Mouse (Mus musculus) midbrain, embryonic 12.5 days (tissue): ENCODE results near the gene Aff4. TPM values are rescaled to one million over a fixed set of nuclear protein-coding genes. Genes with fewer than 3 reads are reported as not detected.
"Not testable (repeated sequence)": the region's sequence is repeated elsewhere in the genome, so short reads cannot be mapped to it uniquely, and the experiment has no call there.

Experiments
- ATAC-seq: fragments of 200-750 bp; cut with Nextera tagmentation; 2 replicates; pipeline ENCODE4 v1.8.0; 2017; ENCODE audit warnings: low read depth, moderate TSS enrichment, moderate library complexity; ENCODE audit not compliant: low FRiP score
- H3K27ac ChIP-seq: fragments of 300-500 bp; sonication (generic); replicated peaks from 2 replicates; pipeline ENCODE4 v1.5.1; 2016; ENCODE audit warnings: mild to moderate bottlenecking
- H3K27me3 ChIP-seq: fragments of 300-500 bp; sonication (generic); 2 replicates; pipeline ENCODE4 v1.6.1; 2016; ENCODE audit warnings: mild to moderate bottlenecking
- H3K36me3 ChIP-seq: fragments of 300-500 bp; sonication (generic); 2 replicates; pipeline ENCODE4 v1.6.1; 2016
- H3K4me1 ChIP-seq: fragments of 300-500 bp; sonication (generic); 2 replicates; pipeline ENCODE4 v1.6.1; 2016
- H3K4me2 ChIP-seq: fragments of 300-500 bp; sonication (generic); replicated peaks from 2 replicates; pipeline ENCODE4 v1.6.1; 2016; ENCODE audit warnings: mild to moderate bottlenecking, moderate library complexity
- H3K4me3 ChIP-seq: fragments of 300-500 bp; sonication (generic); 2 replicates; pipeline ENCODE4 v1.5.1; 2016; ENCODE audit warnings: mild to moderate bottlenecking
- H3K9ac ChIP-seq: fragments of 300-500 bp; sonication (generic); replicated peaks from 2 replicates; pipeline ENCODE4 v1.6.1; 2016; ENCODE audit warnings: mild to moderate bottlenecking, moderate library complexity
- H3K9me3 ChIP-seq: fragments of 300-500 bp; sonication (generic); 2 replicates; pipeline ENCODE4 v1.6.1; 2016; ENCODE audit warnings: mild to moderate bottlenecking
- whole genome bisulfite sequencing: fragments of 180-500 bp; shearing (Covaris S2); methylation state at CpG from one replicate; pipeline ENCODE4 v1.1.7; 2016; 5-methylcytosine and 5-hydroxymethylcytosine counted together
- polyA plus RNA-seq: library from polyadenylated mRNA; unstranded; fragments of >200 nt; fragmentation: Nextera tagmentation; extraction: Ambion mirVana; gene quantifications from 2 replicates; pipeline ENCODE4 v1.2.1, GENCODE M21; 2016

Aff4 gene
- 77.4 and 98.0 TPM in 2 replicates for polyA plus RNA-seq

DNA sequence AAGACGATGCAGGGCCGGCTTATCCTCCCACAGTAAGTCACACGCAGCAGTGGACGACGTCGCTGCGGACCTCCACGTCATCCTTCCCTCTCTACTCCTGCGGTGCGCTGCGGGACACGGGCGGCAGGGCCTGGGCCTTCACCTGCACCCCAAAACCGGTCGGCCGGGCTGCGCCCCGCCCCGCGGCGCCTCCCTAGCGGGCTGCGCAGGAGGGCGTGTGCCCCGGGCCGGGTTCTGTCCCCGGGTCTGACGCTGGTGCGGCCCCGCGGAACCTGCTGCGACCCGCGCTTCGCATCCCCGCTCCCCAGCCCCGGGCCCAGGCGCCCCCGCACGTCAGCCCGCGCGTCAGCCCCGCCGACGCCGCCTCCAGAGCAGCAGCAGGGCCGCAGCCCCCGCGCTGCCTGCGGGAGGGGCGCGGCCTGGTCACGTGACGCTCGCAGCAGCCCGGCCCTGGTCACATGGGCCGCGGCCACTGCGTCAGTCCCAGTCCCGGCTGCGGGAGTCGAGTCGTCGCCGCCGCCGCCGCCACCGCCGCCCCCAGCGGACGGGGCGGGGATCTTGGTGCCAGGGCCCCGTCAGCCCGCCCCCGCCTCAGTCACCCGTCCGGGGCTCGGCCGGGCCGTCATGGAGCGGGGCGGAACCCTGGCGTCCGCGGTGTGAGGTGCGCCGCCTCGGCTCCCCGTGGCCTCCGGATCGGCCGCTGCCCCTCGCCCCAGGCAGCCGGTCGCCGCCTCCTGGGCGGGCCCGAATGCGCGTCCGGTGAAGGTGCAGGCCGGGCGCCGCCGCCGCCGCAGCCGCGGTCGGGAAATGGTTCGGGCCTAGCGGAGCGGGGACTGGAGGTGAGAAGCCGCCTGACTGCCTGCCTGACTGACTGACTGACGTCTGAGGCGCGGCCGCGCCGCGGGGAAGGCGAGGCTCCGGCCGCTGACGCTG lies at the start of gene Aff4:
Gene Aff4, plus strand, starts transcription at position 543 of the 933 bp plus-strand sequence.
- Histone ChIP-seq H3K4me3 (peak within 1 kb of the TSS; percentile 96), H3K9me3 (no peaks in the 10 kb centered on the region), H3K36me3 (no peaks in the 10 kb centered on the region), H3K9ac (peak within 1 kb of the TSS; percentile 97), H3K27ac (peak within 1 kb of the TSS; percentile 98), H3K4me2 (peak within 1 kb of the TSS; percentile 87), H3K4me1 (peaks cover 10% of the 10 kb centered on the region), H3K27me3 (no peaks in the 10 kb centered on the region)
- ATAC-seq, result peak; percentile 96
- WGBS, result under 1% methylated on average over 90 of the region's 127 CpGs

DNA sequence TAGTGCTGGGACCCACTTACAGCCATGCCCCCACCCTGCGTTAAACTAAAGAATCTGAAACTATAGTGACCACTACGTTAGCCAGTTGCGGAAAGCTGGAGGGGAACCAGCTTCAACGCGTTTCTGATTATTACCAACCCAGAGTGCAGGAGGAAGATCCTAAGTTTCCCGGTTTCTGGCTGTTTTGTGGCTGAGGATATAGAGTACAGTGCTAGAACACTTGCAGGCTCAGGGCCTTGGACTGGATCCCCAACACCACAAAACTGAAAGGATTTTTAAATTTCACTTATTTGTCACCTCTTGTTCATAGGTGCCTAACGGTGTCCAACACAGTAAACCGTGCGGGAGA lies 49.5 kb upstream of the Aff4 start:
- Histone ChIP-seq H3K27me3 (no peaks in the 10 kb centered on the region), H3K4me2 (peak overlapping the region; percentile 90), H3K9ac (peak overlapping the region; percentile 98), H3K27ac (peak overlapping the region; percentile 97), H3K9me3 (no peaks in the 10 kb centered on the region), H3K4me1 (peaks cover 30% of the 10 kb centered on the region), H3K4me3 (peak overlapping the region; percentile 99), H3K36me3 (no peaks in the 10 kb centered on the region)
- no peak for ATAC-seq
- 54% methylated on average over 9 of the region's 9 CpGs for WGBS

DNA sequence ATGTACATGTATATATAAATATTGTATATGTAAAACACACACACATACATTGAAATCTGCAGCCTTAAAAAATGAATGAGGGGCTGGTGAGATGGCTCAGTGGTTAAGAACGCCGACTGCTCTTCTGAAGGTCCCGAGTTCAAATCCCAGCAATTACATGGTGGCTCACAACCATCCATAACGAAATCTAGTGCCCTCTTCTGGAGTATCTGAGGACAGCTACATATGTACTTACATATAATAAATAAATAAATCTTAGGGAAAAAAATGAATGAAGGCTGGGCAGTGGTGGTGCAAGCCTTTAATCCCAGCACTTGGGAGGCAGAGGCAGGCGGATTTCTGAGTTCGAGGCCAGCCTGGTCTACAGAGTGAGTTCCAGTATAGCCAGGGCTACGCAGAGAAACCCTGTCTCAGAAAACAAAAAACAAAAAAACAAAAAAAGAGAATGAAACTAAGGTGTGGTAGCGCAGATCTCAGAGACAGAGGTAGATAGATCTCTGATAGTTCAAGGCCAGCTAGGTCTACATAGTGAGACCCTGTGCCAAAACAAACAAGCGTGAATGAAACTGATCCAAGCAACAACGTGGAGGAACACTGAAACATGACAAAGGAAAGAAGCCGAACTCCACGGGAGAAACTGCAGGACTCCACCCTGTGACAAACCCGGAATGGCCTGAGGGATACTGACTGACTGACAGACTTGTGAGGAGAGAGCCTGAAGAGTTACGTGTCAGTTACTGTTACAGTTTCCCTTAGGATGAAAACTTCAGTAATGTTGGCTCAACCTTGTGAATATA lies 46.4 kb upstream of the Aff4 start:
- no peak overlapping the region for H3K27ac ChIP-seq
- H3K4me3 ChIP-seq, result no peak overlapping the region
- 87% methylated on average over 14 of the region's 14 CpGs for WGBS

DNA sequence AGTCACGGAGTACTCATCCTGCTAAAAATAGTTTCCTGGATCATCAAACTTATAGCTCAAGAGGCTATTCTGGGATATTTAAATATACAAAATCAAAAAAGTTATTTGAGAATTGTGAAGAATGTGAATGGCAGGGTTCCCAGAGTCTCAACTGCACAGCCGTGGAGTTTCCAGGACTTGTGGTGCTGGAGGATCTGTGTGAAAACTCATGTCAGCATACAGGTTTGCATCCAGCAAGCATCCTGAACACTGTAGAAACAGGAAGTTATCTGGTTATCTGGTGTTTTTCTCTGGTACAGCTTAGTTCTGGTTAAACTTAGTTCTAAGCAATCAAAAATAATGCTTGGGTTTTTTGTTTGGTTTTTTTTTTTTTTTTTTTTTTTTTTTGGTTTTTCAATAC lies 43.7 kb upstream of the Aff4 start:
- Histone ChIP-seq H3K36me3 (no peaks in the 10 kb centered on the region), H3K4me3 (no peak overlapping the region), H3K4me2 (no peak overlapping the region), H3K27ac (no peak overlapping the region), H3K27me3 (no peaks in the 10 kb centered on the region), H3K9ac (no peak overlapping the region), H3K4me1 (no peaks in the 10 kb centered on the region), H3K9me3 (no peaks in the 10 kb centered on the region)
- no peak for ATAC-seq
- whole genome bisulfite sequencing, result 86% methylated on average over 2 of the region's 2 CpGs

More for the DNA sequence above, 46.4 kb upstream of the Aff4 start:
- H3K36me3 ChIP-seq, result no peaks in the 10 kb centered on the region
- peaks cover 8% of the 10 kb centered on the region for H3K4me1 ChIP-seq
- ATAC-seq, result no peak
- H3K9me3 ChIP-seq, result no peaks in the 10 kb centered on the region
- no peaks in the 10 kb centered on the region for H3K27me3 ChIP-seq
- H3K9ac ChIP-seq, result no peak overlapping the region
- no peak overlapping the region for H3K4me2 ChIP-seq

DNA sequence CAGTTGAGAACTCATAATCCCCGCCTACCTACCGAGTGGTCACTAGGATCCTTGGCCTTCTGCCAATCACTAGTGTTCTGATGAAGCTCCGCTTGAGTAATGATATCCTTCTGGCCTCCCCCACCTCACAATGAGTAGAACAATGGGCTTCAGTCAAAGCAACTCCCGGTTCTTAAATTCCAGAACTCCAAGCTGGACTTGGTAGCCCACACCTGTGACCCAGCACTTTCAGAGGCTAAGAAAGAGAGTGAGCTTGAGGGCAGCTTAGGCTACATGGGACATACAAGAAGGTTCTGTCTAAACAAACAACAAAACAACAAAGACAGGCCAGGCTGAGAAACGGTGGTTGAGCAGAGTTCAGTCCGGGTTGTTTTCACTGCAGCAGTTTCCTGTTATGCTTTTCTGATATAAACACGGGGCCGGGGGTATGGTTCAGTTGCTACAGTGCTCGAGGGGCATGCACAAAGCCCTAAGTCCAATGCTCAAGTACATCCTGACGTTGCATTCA lies 43.0 kb upstream of the Aff4 start:
- no peak overlapping the region for H3K9ac ChIP-seq
- no peaks in the 10 kb centered on the region for H3K27me3 ChIP-seq
- H3K4me1 ChIP-seq, result no peaks in the 10 kb centered on the region
- WGBS, result 80% methylated on average over 10 of the region's 10 CpGs
- no peaks in the 10 kb centered on the region for H3K9me3 ChIP-seq
- H3K4me3 ChIP-seq, result no peak overlapping the region
- H3K4me2 ChIP-seq, result no peak overlapping the region
- no peaks in the 10 kb centered on the region for H3K36me3 ChIP-seq
- no peak overlapping the region for H3K27ac ChIP-seq
- no peak for ATAC-seq

DNA sequence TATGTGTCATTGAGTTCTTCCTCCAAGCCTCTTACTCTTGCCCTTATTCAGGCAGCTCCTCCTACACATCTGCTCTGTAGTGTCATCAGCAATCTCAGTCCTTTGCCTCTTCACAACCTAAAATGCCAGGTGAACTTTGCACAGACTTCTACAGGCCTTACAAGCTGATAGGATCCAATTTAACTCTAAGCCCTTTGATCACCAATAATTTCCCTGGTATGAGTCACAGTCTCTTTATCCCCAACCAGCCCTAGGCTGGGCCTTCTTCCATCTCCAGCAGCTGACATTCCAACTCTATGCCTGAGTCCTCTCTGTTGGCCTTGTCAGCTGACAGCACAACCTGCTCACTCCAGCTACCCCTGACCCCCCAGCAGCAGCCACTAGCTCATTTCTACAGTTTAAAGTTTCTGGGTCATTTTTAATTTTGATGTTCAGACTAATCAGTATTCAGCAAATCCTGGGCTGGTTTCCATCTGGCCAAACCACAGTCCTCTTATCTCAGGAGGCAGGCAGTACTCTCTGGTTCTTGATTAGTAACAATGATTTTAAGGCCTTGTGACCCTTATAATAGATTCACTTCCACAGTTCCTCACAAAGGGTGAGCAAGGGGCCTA lies 42.3 kb upstream of the Aff4 start:
- no peak for ATAC-seq
- Histone ChIP-seq H3K4me2 (no peak overlapping the region), H3K9ac (no peak overlapping the region), H3K27me3 (no peaks in the 10 kb centered on the region), H3K27ac (no peak overlapping the region), H3K4me3 (no peak overlapping the region), H3K4me1 (no peaks in the 10 kb centered on the region), H3K9me3 (no peaks in the 10 kb centered on the region), H3K36me3 (no peaks in the 10 kb centered on the region)

DNA sequence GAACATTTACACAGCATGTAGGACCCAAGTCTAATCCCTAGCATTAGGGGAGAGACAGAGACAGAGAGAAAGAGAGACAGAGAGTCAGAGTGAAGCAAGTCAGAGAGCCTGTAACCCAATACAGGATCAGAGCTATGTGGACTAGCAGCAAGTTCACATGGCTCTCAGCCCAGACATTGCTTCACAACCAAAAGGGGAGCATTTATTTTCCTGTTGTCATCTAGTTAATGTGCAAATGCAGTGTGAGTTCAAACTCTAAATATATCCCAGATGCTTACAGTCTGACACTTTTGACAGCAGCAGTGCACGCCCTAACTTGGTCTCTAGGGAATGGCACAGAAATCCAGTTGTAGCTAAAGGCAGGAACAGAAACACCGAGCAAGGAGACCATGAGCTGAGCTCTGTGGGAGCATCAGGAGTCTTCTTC lies 41.7 kb upstream of the Aff4 start:
- no peaks in the 10 kb centered on the region for H3K27me3 ChIP-seq
- H3K27ac ChIP-seq, result no peak overlapping the region
- no peaks in the 10 kb centered on the region for H3K4me1 ChIP-seq
- H3K9me3 ChIP-seq, result no peaks in the 10 kb centered on the region
- no peak overlapping the region for H3K4me2 ChIP-seq
- no peak overlapping the region for H3K4me3 ChIP-seq
- H3K36me3 ChIP-seq, result no peaks in the 10 kb centered on the region
- ATAC-seq, result no peak
- H3K9ac ChIP-seq, result no peak overlapping the region
- 79% methylated on average over 2 of the region's 2 CpGs for WGBS

DNA sequence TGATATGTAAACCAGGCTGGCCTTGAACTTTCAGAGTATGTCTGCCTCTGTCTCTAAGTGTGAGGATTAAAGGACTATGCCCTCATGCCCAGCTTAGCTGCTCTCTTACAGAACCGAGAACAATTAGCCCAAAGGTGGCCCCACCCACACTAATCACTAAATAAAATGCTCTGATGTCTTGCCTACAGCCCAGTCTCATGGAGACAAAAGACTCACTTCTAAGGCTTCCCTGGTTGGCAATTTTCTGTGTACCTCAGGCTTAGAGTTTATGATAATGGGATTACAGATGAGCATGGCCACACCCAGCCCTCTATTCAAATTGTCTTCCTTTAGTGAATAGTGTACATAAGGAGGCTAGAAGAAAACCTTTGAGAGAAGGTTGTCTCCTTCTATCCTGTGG lies 39.2 kb upstream of the Aff4 start:
- no peak for ATAC-seq
- Histone ChIP-seq H3K4me1 (no peaks in the 10 kb centered on the region), H3K4me3 (no peak overlapping the region), H3K9ac (no peak overlapping the region), H3K9me3 (no peaks in the 10 kb centered on the region), H3K27ac (no peak overlapping the region), H3K4me2 (no peak overlapping the region), H3K36me3 (no peaks in the 10 kb centered on the region), H3K27me3 (no peaks in the 10 kb centered on the region)
- WGBS, result 27% methylated on average over 1 of the region's 1 CpGs

DNA sequence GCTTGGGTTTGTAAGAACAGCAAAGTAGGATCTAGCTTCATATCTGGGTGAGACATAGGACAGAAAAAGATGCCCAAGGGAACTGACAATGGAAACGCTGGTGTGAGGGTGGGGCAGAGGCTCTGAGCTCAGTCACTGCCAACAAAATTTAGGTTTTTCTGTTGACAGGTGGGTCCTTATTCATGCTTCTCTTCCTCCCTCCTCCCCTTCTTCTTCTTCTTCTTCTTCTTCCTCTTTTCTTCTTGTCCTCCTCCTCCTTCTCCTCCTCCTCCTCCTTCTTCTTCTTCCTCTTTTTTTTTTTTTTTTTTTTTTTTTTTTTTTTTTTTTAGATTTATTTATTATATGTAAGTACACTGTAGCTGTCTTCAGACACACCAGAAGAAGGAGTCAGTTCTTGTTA lies 37.8 kb upstream of the Aff4 start:
- H3K4me2 ChIP-seq, H3K9ac ChIP-seq, H3K27ac ChIP-seq, ATAC-seq, H3K4me1 ChIP-seq, H3K9me3 ChIP-seq, H3K4me3 ChIP-seq, H3K27me3 ChIP-seq, H3K36me3 ChIP-seq: not testable (repeated sequence)
- 83% methylated on average over 1 of the region's 1 CpGs for WGBS

DNA sequence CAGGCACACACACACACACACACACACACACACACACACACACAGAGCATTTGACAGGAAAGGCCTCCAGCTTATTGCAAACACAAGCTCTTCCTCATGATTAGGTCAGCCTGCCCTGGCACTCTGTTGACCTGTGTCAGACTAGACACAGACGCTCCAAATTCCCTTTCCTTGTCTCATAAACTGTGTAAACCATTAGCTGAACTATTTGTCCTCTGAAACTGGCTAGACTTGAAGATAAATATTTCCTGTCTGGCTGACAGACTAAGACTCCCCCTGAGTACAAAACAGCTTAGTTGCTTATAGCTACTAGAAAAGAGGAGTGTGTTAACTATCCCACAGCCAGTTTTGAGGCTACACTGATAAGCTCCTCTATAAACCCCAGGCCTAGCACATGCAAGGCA lies 35.9 kb upstream of the Aff4 start:
- Histone ChIP-seq H3K27ac (no peak overlapping the region), H3K36me3 (no peaks in the 10 kb centered on the region), H3K4me3 (no peak overlapping the region), H3K9me3 (no peaks in the 10 kb centered on the region), H3K9ac (no peak overlapping the region), H3K4me1 (no peaks in the 10 kb centered on the region), H3K27me3 (no peaks in the 10 kb centered on the region), H3K4me2 (no peak overlapping the region)
- 67% methylated on average over 1 of the region's 1 CpGs for WGBS
- no peak for ATAC-seq

DNA sequence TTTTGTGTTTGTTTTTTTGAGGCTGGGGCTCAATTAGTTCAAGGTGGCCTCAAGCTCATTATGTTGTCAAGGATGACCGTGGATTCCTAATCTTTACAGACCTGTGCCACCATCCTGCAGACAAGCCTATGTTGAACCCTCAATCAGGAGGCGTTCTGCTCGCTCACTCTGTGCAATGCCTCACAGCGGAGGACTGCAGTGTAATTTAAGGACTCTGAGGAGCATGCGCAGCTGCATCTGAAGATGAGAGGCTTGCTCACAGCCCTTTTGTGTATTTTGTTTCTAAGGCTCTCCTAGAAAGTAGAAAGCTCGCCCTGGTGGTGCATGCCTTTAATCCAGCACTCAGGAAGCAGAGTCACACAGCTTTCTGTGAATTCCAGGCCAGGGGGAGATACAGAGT lies 33.6 kb upstream of the Aff4 start:
- no peak overlapping the region for H3K27ac ChIP-seq
- H3K27me3 ChIP-seq, result no peaks in the 10 kb centered on the region
- H3K4me2 ChIP-seq, result no peak overlapping the region
- no peaks in the 10 kb centered on the region for H3K4me1 ChIP-seq
- H3K4me3 ChIP-seq, result no peak overlapping the region
- no peak for ATAC-seq
- WGBS, result 58% methylated on average over 6 of the region's 6 CpGs
- H3K9ac ChIP-seq, result no peak overlapping the region
- no peaks in the 10 kb centered on the region for H3K9me3 ChIP-seq
- H3K36me3 ChIP-seq, result no peaks in the 10 kb centered on the region

DNA sequence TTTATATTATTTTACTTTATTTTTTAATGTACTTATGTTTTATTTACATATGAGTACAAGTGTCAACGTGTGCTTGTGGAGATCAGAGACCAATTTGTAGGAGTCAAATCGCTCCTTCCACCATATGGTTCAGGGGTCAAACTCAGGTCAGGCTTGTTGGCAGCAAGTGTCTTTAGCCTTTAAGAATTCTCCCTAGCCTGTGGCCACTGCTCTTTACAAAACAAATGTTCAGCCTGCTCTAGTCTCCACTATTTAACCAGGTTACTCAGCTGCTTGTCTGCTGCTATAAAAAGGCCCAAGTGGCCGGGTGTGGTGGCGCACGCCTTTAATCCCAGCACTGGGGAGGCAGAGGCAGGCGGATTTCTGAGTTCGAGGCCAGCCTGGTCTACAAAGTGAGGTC lies 32.6 kb upstream of the Aff4 start:
- H3K4me1 ChIP-seq, result no peaks in the 10 kb centered on the region
- no peak overlapping the region for H3K4me2 ChIP-seq
- WGBS, result 85% methylated on average over 7 of the region's 7 CpGs
- H3K9me3 ChIP-seq, result no peaks in the 10 kb centered on the region
- no peak overlapping the region for H3K9ac ChIP-seq
- no peak for ATAC-seq
- H3K27ac ChIP-seq, result no peak overlapping the region
- no peaks in the 10 kb centered on the region for H3K36me3 ChIP-seq
- no peaks in the 10 kb centered on the region for H3K27me3 ChIP-seq
- no peak overlapping the region for H3K4me3 ChIP-seq
